Mouse (Mus musculus): ENCODE data around the gene Rcan2. TPM values are rescaled to one million over a fixed set of nuclear protein-coding genes. Genes with fewer than 3 reads are reported as not detected.
A peak's percentile ranks its signal among the peaks of the same experiment; 100 is the strongest.

Rcan2 gene
- polyA plus RNA-seq, 1 experiment, result 0.67 TPM

GRCm38 (mm10) chr17:43952661-43953534, 151.7 kb downstream of the Rcan2 start:
- no peak overlapping the region for H3K27ac ChIP-seq (ENCODE audit: insufficient read depth, low read depth, low read length)

GRCm38 (mm10) chr17:43953535-43953918, 152.4 kb downstream of the Rcan2 start:
- Histone ChIP-seq H3K36me3 (ENCODE audit: control insufficient read depth, insufficient read depth, low read length) (no peaks in the 10 kb centered on the region), H3K4me1 (ENCODE audit: control insufficient read depth, insufficient read depth, insufficient read length, low read length) (no peaks in the 10 kb centered on the region), H3K27ac (ENCODE audit: insufficient read depth, low read depth, low read length) (no peak overlapping the region), H3K4me3 (ENCODE audit: low read depth, low read length) (no peak overlapping the region), H3K27me3 (ENCODE audit: control insufficient read depth, insufficient read depth, low read length) (no peaks in the 10 kb centered on the region)
- TF ChIP-seq CTCF (IDR thresholded peaks at IDR 0.05; ENCODE audit: extremely low read depth, insufficient read length, insufficient replicate concordance, low read depth, low read length) (no peak), POLR2A (IDR thresholded peaks at IDR 0.05; ENCODE audit: low read depth, low read length) (no peak)
- WGBS, result 73% methylated on average over 10 of the region's 10 CpGs

More at GRCm38 (mm10) chr17:43952661-43953534, 151.7 kb downstream of the Rcan2 start:
- Histone ChIP-seq H3K4me1 (ENCODE audit: control insufficient read depth, insufficient read depth, insufficient read length, low read length) (no peaks in the 10 kb centered on the region), H3K36me3 (ENCODE audit: control insufficient read depth, insufficient read depth, low read length) (no peaks in the 10 kb centered on the region), H3K4me3 (ENCODE audit: low read depth, low read length) (0 out of 2 replicates have a peak overlapping the region, but pooled peaks have one; percentile 2), H3K27me3 (ENCODE audit: control insufficient read depth, insufficient read depth, low read length) (no peaks in the 10 kb centered on the region)
- TF ChIP-seq CTCF (IDR thresholded peaks at IDR 0.05; ENCODE audit: extremely low read depth, insufficient read length, insufficient replicate concordance, low read depth, low read length), result no peak
- no peak for TF ChIP-seq POLR2A (IDR thresholded peaks at IDR 0.05; ENCODE audit: low read depth, low read length)
- WGBS, result 13% methylated on average over 16 of the region's 17 CpGs

GRCm38 (mm10) chr17:43959797-43960196, 158.6 kb downstream of the Rcan2 start:
- Histone ChIP-seq H3K36me3 (ENCODE audit: control insufficient read depth, insufficient read depth, low read length) (no peaks in the 10 kb centered on the region), H3K27me3 (ENCODE audit: control insufficient read depth, insufficient read depth, low read length) (no peaks in the 10 kb centered on the region), H3K4me1 (ENCODE audit: control insufficient read depth, insufficient read depth, insufficient read length, low read length) (no peaks in the 10 kb centered on the region), H3K4me3 (ENCODE audit: low read depth, low read length) (no peak overlapping the region), H3K27ac (ENCODE audit: insufficient read depth, low read depth, low read length) (no peak overlapping the region)
- TF ChIP-seq POLR2A (IDR thresholded peaks at IDR 0.05; ENCODE audit: low read depth, low read length), result no peak
- TF ChIP-seq CTCF (IDR thresholded peaks at IDR 0.05; ENCODE audit: extremely low read depth, insufficient read length, insufficient replicate concordance, low read depth, low read length), result no peak
- WGBS, result 89% methylated on average over 3 of the region's 3 CpGs

- Histone ChIP-seq H3K27ac (ENCODE audit: insufficient read depth, low read depth, low read length) (no peak overlapping the region), H3K4me1 (ENCODE audit: control insufficient read depth, insufficient read depth, insufficient read length, low read length) (no peaks in the 10 kb centered on the region), H3K27me3 (ENCODE audit: control insufficient read depth, insufficient read depth, low read length) (no peaks in the 10 kb centered on the region; the same call in 1 of the 2 replicates), H3K36me3 (ENCODE audit: control insufficient read depth, insufficient read depth, low read length) (no peaks in the 10 kb centered on the region), H3K4me3 (ENCODE audit: low read depth, low read length) (no peak overlapping the region)
- WGBS, result 90% methylated on average over 10 of the region's 10 CpGs
- TF ChIP-seq CTCF (IDR thresholded peaks at IDR 0.05; ENCODE audit: extremely low read depth, insufficient read length, insufficient replicate concordance, low read depth, low read length) (no peak), POLR2A (IDR thresholded peaks at IDR 0.05; ENCODE audit: low read depth, low read length) (no peak)
These were observed 168.8 kb downstream of the Rcan2 start for GRCm38 (mm10) chr17:43969943-43970342.

GRCm38 (mm10) chr17:43977572-43977971, 176.4 kb downstream of the Rcan2 start:
- Histone ChIP-seq H3K27ac (ENCODE audit: insufficient read depth, low read depth, low read length) (no peak overlapping the region), H3K4me1 (ENCODE audit: control insufficient read depth, insufficient read depth, insufficient read length, low read length) (no peaks in the 10 kb centered on the region), H3K4me3 (ENCODE audit: low read depth, low read length) (no peak overlapping the region), H3K27me3 (ENCODE audit: control insufficient read depth, insufficient read depth, low read length) (no peaks in the 10 kb centered on the region), H3K36me3 (ENCODE audit: control insufficient read depth, insufficient read depth, low read length) (no peaks in the 10 kb centered on the region)
- WGBS, result 89% methylated on average over 2 of the region's 2 CpGs
- no peak for TF ChIP-seq POLR2A (IDR thresholded peaks at IDR 0.05; ENCODE audit: low read depth, low read length)

- no peaks in the 10 kb centered on the region for H3K27me3 ChIP-seq (ENCODE audit: control insufficient read depth, insufficient read depth, low read length)
- WGBS, result 82% methylated on average over 3 of the region's 3 CpGs
- no peak overlapping the region for H3K4me3 ChIP-seq (ENCODE audit: low read depth, low read length)
- no peaks in the 10 kb centered on the region for H3K4me1 ChIP-seq (ENCODE audit: control insufficient read depth, insufficient read depth, insufficient read length, low read length)
- H3K27ac ChIP-seq (ENCODE audit: insufficient read depth, low read depth, low read length), result no peak overlapping the region
- no peaks in the 10 kb centered on the region for H3K36me3 ChIP-seq (ENCODE audit: control insufficient read depth, insufficient read depth, low read length)
- TF ChIP-seq CTCF (IDR thresholded peaks at IDR 0.05; ENCODE audit: extremely low read depth, insufficient read length, insufficient replicate concordance, low read depth, low read length) (no peak), POLR2A (IDR thresholded peaks at IDR 0.05; ENCODE audit: low read depth, low read length) (no peak)
These were observed 178.8 kb downstream of the Rcan2 start for GRCm38 (mm10) chr17:43979925-43980324.

GRCm38 (mm10) chr17:43982505-43982904, 181.4 kb downstream of the Rcan2 start:
- TF ChIP-seq CTCF (IDR thresholded peaks at IDR 0.05; ENCODE audit: extremely low read depth, insufficient read length, insufficient replicate concordance, low read depth, low read length) (no peak), POLR2A (IDR thresholded peaks at IDR 0.05; ENCODE audit: low read depth, low read length) (no peak)
- 74% methylated on average over 1 of the region's 1 CpGs for WGBS
- H3K4me1 ChIP-seq (ENCODE audit: control insufficient read depth, insufficient read depth, insufficient read length, low read length), result no peaks in the 10 kb centered on the region
- no peak overlapping the region for H3K27ac ChIP-seq (ENCODE audit: insufficient read depth, low read depth, low read length)
- no peaks in the 10 kb centered on the region for H3K27me3 ChIP-seq (ENCODE audit: control insufficient read depth, insufficient read depth, low read length)
- no peak overlapping the region for H3K4me3 ChIP-seq (ENCODE audit: low read depth, low read length)
- no peaks in the 10 kb centered on the region for H3K36me3 ChIP-seq (ENCODE audit: control insufficient read depth, insufficient read depth, low read length)
